In genomic region chr7:45895931-45896516, GRCm38 (mm10) we compare ENCODE assay signal across 10 mouse cellular contexts. TPM values are rescaled to one million over a fixed set of nuclear protein-coding genes. Genes with fewer than 3 reads are reported as not detected.
DNase-seq lines count a peak whose midpoint lies in the region; ATAC-seq lines count a peak whose summit lies in the region.
"Had no signal": no experiment of that assay in that cellular context is flagged by ENCODE, and none has a peak within 500 bp of the region (broad histone marks: within the 10 kb centered on the region; RNA-seq: fewer than 3 reads in every experiment).

No protein-coding gene starts in this region.

- DNase-seq in heart, adult 18-20 months = no peak
- DNase-seq in embryonic facial prominence, embryonic 10.5 days (ENCODE audit: low spot score) = no peak
- no peak for DNase-seq in thymus, postnatal 36 days
- no peak for DNase-seq in embryo, embryonic 10 days (ENCODE audit: low spot score)
- no peak for DNase-seq in thymus, postnatal 25 days

- H3K4me1 ChIP-seq in heart, embryonic 14.5 days (ENCODE audit: control insufficient read depth in 2 of 2, insufficient read depth in 2 of 2, low read length in 2 of 2) = peaks cover 3 to 4% of the 10 kb centered on the region in 2 experiments; a peak in 3 of 4 replicates
- H3K4me1 ChIP-seq in embryonic facial prominence, embryonic 10.5 days = peaks cover 32% of the 10 kb centered on the region
- H3K4me1 ChIP-seq in hindbrain, embryonic 16.5 days (ENCODE audit: control insufficient read depth, insufficient read depth, low read depth, low read length) = peaks cover 8% of the 10 kb centered on the region
- H3K4me1 ChIP-seq in midbrain, embryonic 12.5 days = peaks cover 9% of the 10 kb centered on the region

- H3K27me3 ChIP-seq in heart, embryonic 14.5 days (ENCODE audit: control insufficient read depth, insufficient read depth, low read length) = no peaks in the 10 kb centered on the region
- peaks cover 9% of the 10 kb centered on the region for H3K27me3 ChIP-seq in embryonic facial prominence, embryonic 10.5 days (replicated peaks; ENCODE audit: low read depth, poor library complexity, severe bottlenecking)
- no peaks in the 10 kb centered on the region for H3K27me3 ChIP-seq in hindbrain, embryonic 16.5 days (replicated peaks; ENCODE audit: control insufficient read depth, insufficient read depth, low read length)
- H3K27me3 ChIP-seq in midbrain, embryonic 12.5 days = peaks cover 27% of the 10 kb centered on the region
- H3K27me3 ChIP-seq: CH12.LX had no signal

- no peak overlapping the region for H3K27ac ChIP-seq in heart, embryonic 14.5 days (replicated peaks in 1 of 2; ENCODE audit: control insufficient read depth in 1 of 2, insufficient read depth in 1 of 2, low read depth in 2 of 2, low read length in 2 of 2)
- peak overlapping the region; percentile 81 for H3K27ac ChIP-seq in embryonic facial prominence, embryonic 10.5 days (replicated peaks)
- no peak overlapping the region for H3K27ac ChIP-seq in hindbrain, embryonic 16.5 days (ENCODE audit: low read depth, low read length)
- no peak overlapping the region for H3K27ac ChIP-seq in midbrain, embryonic 12.5 days (replicated peaks)

- 71% methylated on average over 6 of the region's 6 CpGs for WGBS in heart, embryonic 14.5 days
- WGBS in embryonic facial prominence, embryonic 10.5 days = 74% methylated on average over 6 of the region's 6 CpGs
- WGBS in hindbrain, embryonic 16.5 days = 74% methylated on average over 6 of the region's 6 CpGs
- 72% methylated on average over 6 of the region's 6 CpGs for WGBS in midbrain, embryonic 12.5 days

- no peak for ATAC-seq in heart, embryonic 14.5 days (ENCODE audit: insufficient number of reproducible peaks, insufficient read depth, low FRiP score, low read depth)
- peak; percentile 35 for ATAC-seq in hindbrain, embryonic 16.5 days
- ATAC-seq in midbrain, embryonic 12.5 days (ENCODE audit: low FRiP score, low read depth) = peak; percentile 17

- H3K4me2 ChIP-seq in heart, embryonic 14.5 days (ENCODE audit: low read length) = peak overlapping the region; percentile 96
- H3K4me2 ChIP-seq in hindbrain, embryonic 16.5 days (ENCODE audit: low read length) = peak overlapping the region; percentile 59
- H3K4me2 ChIP-seq in midbrain, embryonic 12.5 days (replicated peaks) = peak overlapping the region; percentile 37

- H3K9ac ChIP-seq in heart, embryonic 14.5 days (ENCODE audit: low read length) = no peak overlapping the region
- no peak overlapping the region for H3K9ac ChIP-seq in hindbrain, embryonic 16.5 days (ENCODE audit: low read depth, low read length)
- H3K9ac ChIP-seq in midbrain, embryonic 12.5 days (replicated peaks) = no peak overlapping the region

- H3K4me3 ChIP-seq in heart, embryonic 14.5 days (ENCODE audit: control insufficient read depth in 1 of 2, insufficient read depth in 1 of 2, low read depth in 1 of 2, low read length in 2 of 2) = 0 out of 4 replicates have a peak overlapping the region, but pooled peaks of 1 of the 2 experiments have one; percentile 1
- H3K4me3 ChIP-seq in embryonic facial prominence, embryonic 10.5 days = peak overlapping the region; percentile 67
- peak overlapping the region; percentile 48 for H3K4me3 ChIP-seq in hindbrain, embryonic 16.5 days (ENCODE audit: low read length)
- peak overlapping the region; percentile 15 for H3K4me3 ChIP-seq in midbrain, embryonic 12.5 days

- no peaks in the 10 kb centered on the region for H3K9me3 ChIP-seq in heart, embryonic 14.5 days (ENCODE audit: control insufficient read depth, low read length)
- H3K9me3 ChIP-seq in embryonic facial prominence, embryonic 10.5 days = no peaks in the 10 kb centered on the region
- no peaks in the 10 kb centered on the region for H3K9me3 ChIP-seq in hindbrain, embryonic 16.5 days (ENCODE audit: control insufficient read depth, low read length)
- no peaks in the 10 kb centered on the region for H3K9me3 ChIP-seq in midbrain, embryonic 12.5 days

- no peaks in the 10 kb centered on the region for H3K36me3 ChIP-seq in heart, embryonic 14.5 days (ENCODE audit: control insufficient read depth, insufficient read depth, low read length)
- no peaks in the 10 kb centered on the region for H3K36me3 ChIP-seq in embryonic facial prominence, embryonic 10.5 days (replicated peaks)
- H3K36me3 ChIP-seq in hindbrain, embryonic 16.5 days (ENCODE audit: control insufficient read depth, insufficient read depth, low read length) = no peaks in the 10 kb centered on the region
- H3K36me3 ChIP-seq in midbrain, embryonic 12.5 days = no peaks in the 10 kb centered on the region

RNA-seq across cellular contexts. Expression of gene Syngr4, which starts 0.5 kb away (rescaled TPM):
- 0.86 and 1.5 TPM in 2 replicates for polyA plus RNA-seq in heart, embryonic 14.5 days (2014; fragmentation: Nextera tagmentation; extraction: Ambion mirVana)
- total RNA-seq in heart, adult 18-20 months (2021) = not detected
- polyA plus RNA-seq in embryonic facial prominence, embryonic 10.5 days (2016; fragmentation: Nextera tagmentation; extraction: Ambion mirVana) = 1.2 and 1.3 TPM in 2 replicates
- 0.22 TPM in 1 of 2 replicates, not detected in the other for polyA plus RNA-seq in hindbrain, embryonic 16.5 days (2015; fragmentation: Nextera tagmentation; extraction: Ambion mirVana)
- 0.34 and 0.42 TPM in 2 replicates for polyA plus RNA-seq in midbrain, embryonic 12.5 days (2016; fragmentation: Nextera tagmentation; extraction: Ambion mirVana)
- total RNA-seq: CH12.LX had no signal
- polyA plus RNA-seq: cerebellum, adult 2 months had no signal

RNA-seq across cellular contexts. Expression of gene Tmem143, which starts 0.7 kb away (rescaled TPM):
- 5.1 and 8.7 TPM in 2 replicates for polyA plus RNA-seq in heart, embryonic 14.5 days (2014; fragmentation: Nextera tagmentation; extraction: Ambion mirVana)
- 100 to 1,000 TPM; 124 to 125 TPM for total RNA-seq in heart, adult 18-20 months (2021)
- 4.5 and 5.5 TPM in 2 replicates for polyA plus RNA-seq in embryonic facial prominence, embryonic 10.5 days (2016; fragmentation: Nextera tagmentation; extraction: Ambion mirVana)
- polyA plus RNA-seq in hindbrain, embryonic 16.5 days (2015; fragmentation: Nextera tagmentation; extraction: Ambion mirVana) = 6.5 and 8.2 TPM in 2 replicates
- 4.4 and 4.9 TPM in 2 replicates for polyA plus RNA-seq in midbrain, embryonic 12.5 days (2016; fragmentation: Nextera tagmentation; extraction: Ambion mirVana)

RNA-seq across cellular contexts. Expression of gene Grin2d, which starts 17.8 kb away (rescaled TPM):
- polyA plus RNA-seq in heart, embryonic 14.5 days (2014; fragmentation: Nextera tagmentation; extraction: Ambion mirVana) = 0.12 and 0.15 TPM in 2 replicates
- total RNA-seq in heart, adult 18-20 months (2021) = 1 to 10 TPM; 1.4 to 1.5 TPM
- polyA plus RNA-seq in embryonic facial prominence, embryonic 10.5 days (2016; fragmentation: Nextera tagmentation; extraction: Ambion mirVana) = 0.09 and 0.20 TPM in 2 replicates
- 3.3 and 3.4 TPM in 2 replicates for polyA plus RNA-seq in hindbrain, embryonic 16.5 days (2015; fragmentation: Nextera tagmentation; extraction: Ambion mirVana)
- polyA plus RNA-seq in midbrain, embryonic 12.5 days (2016; fragmentation: Nextera tagmentation; extraction: Ambion mirVana) = 0.60 and 1.0 TPM in 2 replicates

RNA-seq across cellular contexts. Expression of gene Kdelr1, which starts 23.5 kb away (rescaled TPM):
- polyA plus RNA-seq in heart, embryonic 14.5 days (2014; fragmentation: Nextera tagmentation; extraction: Ambion mirVana) = 85.7 and 125 TPM in 2 replicates
- 100 to 1,000 TPM; 105 to 125 TPM for total RNA-seq in heart, adult 18-20 months (2021)
- polyA plus RNA-seq in embryonic facial prominence, embryonic 10.5 days (2016; fragmentation: Nextera tagmentation; extraction: Ambion mirVana) = 30.4 and 36.6 TPM in 2 replicates
- 54.5 and 55.7 TPM in 2 replicates for polyA plus RNA-seq in hindbrain, embryonic 16.5 days (2015; fragmentation: Nextera tagmentation; extraction: Ambion mirVana)
- polyA plus RNA-seq in midbrain, embryonic 12.5 days (2016; fragmentation: Nextera tagmentation; extraction: Ambion mirVana) = 40.6 and 54.6 TPM in 2 replicates

RNA-seq across cellular contexts. Expression of gene Emp3, which starts 25.2 kb away (rescaled TPM):
- polyA plus RNA-seq in heart, embryonic 14.5 days (2014; fragmentation: Nextera tagmentation; extraction: Ambion mirVana) = 76.6 and 90.5 TPM in 2 replicates
- total RNA-seq in heart, adult 18-20 months (2021) = 10 to 100 TPM; 19.1 to 25.0 TPM
- 9.9 and 15.6 TPM in 2 replicates for polyA plus RNA-seq in embryonic facial prominence, embryonic 10.5 days (2016; fragmentation: Nextera tagmentation; extraction: Ambion mirVana)
- 33.2 and 39.9 TPM in 2 replicates for polyA plus RNA-seq in hindbrain, embryonic 16.5 days (2015; fragmentation: Nextera tagmentation; extraction: Ambion mirVana)
- polyA plus RNA-seq in midbrain, embryonic 12.5 days (2016; fragmentation: Nextera tagmentation; extraction: Ambion mirVana) = 33.9 and 46.5 TPM in 2 replicates

Comparison
In these comparisons a context has a peak if more than half of its experiments do, and no peak if none do; other contexts are left out.
1. H3K4me2 ChIP-seq: peak in every context shown above with its lines; median percentile 96 in heart, embryonic 14.5 days; 59 in hindbrain, embryonic 16.5 days; 37 in midbrain, embryonic 12.5 days.